Mouse (Mus musculus) CH12.LX (cell line): ENCODE measurements at regions not wholly inside any gene's neighbourhood (a gene's known extent, or its start where the extent isn't known, plus 50 kb on each side); places are given as distances from the start of the nearest gene placed in this dataset.

Experiments used
- DNase-seq: peaks from one replicate; pipeline ENCODE4 v3.0.0-alpha.2; 2013; ENCODE audit errors: extremely low read depth
- H3K27ac ChIP-seq: 2 replicates; pipeline ENCODE4 v1.5.1; 2012; ENCODE audit warnings: low read depth, mild to moderate bottlenecking, control low read depth, moderate library complexity; ENCODE audit not compliant: insufficient read depth
- H3K27me3 ChIP-seq: replicated peaks from 2 replicates; pipeline ENCODE3; 2012; ENCODE audit warnings: inconsistent platforms
- H3K36me3 ChIP-seq, 2 experiments: replicated peaks in 1 of 2; 2 replicates each; pipeline versions ENCODE3 to v1.6.1; 2012; ENCODE audit warnings: inconsistent platforms in 1 of 2, low read length in 1 of 2, mild to moderate bottlenecking in 1 of 2, mixed read lengths in 1 of 2, moderate library complexity in 1 of 2; ENCODE audit not compliant: control insufficient read depth in 1 of 2, insufficient read depth in 1 of 2
- H3K4me1 ChIP-seq, 2 experiments: 2 replicates each; pipeline ENCODE4 v1.6.1; 2012; ENCODE audit warnings: inconsistent platforms in 1 of 2, moderate library complexity in 1 of 2; ENCODE audit not compliant: insufficient read depth in 2 of 2, control insufficient read depth in 1 of 2
- H3K4me2 ChIP-seq: 2 replicates; pipeline ENCODE4 v1.6.1; 2012; ENCODE audit warnings: low read depth, mild to moderate bottlenecking, control low read depth; ENCODE audit not compliant: poor library complexity, insufficient read depth, severe bottlenecking
- H3K4me3 ChIP-seq, 3 experiments: fragments of 150-350 bp in 1 of 3; sonication (generic) in 1 of 3; replicated peaks in 1 of 3; 2 replicates each; pipeline versions ENCODE3 to v1.5.1; 2011 to 2012; ENCODE audit warnings: low read depth in 2 of 3, low read length in 2 of 3, mild to moderate bottlenecking in 2 of 3, moderate library complexity in 2 of 3, control low read depth in 1 of 3, improper control_type of control experiment in 1 of 3, inconsistent platforms in 1 of 3, mixed read lengths in 1 of 3; ENCODE audit not compliant: poor library complexity in 1 of 3
- H3K79me2 ChIP-seq: replicated peaks from 2 replicates; pipeline ENCODE4 v1.6.1; 2012; ENCODE audit warnings: mild to moderate bottlenecking, moderate library complexity; ENCODE audit not compliant: control insufficient read depth, poor library complexity, insufficient read depth, severe bottlenecking; ENCODE audit errors: extremely low read depth
- H3K9ac ChIP-seq: 2 replicates; pipeline ENCODE4 v1.6.1; 2012; ENCODE audit warnings: low read depth, mild to moderate bottlenecking, control low read depth, moderate library complexity; ENCODE audit not compliant: insufficient read depth
- H3K9me3 ChIP-seq: replicated peaks from 2 replicates; pipeline ENCODE3; 2012; ENCODE audit warnings: low read length, inconsistent platforms, mixed read lengths
- CTCF ChIP-seq, 2 experiments: IDR thresholded peaks in 1 of 2; conservative IDR thresholded peaks in 1 of 2; 2 replicates each; pipeline ENCODE4 v1.5.1; 2011 to 2012; ENCODE audit warnings: low read depth in 2 of 2, low read length in 2 of 2, improper control_type of control experiment in 1 of 2, inconsistent platforms in 1 of 2, mild to moderate bottlenecking in 1 of 2, moderate library complexity in 1 of 2
- ELF1 ChIP-seq: IDR thresholded peaks from 2 replicates; pipeline ENCODE4 v1.6.1; 2014; ENCODE audit warnings: low read depth, mild to moderate bottlenecking, inconsistent platforms, low read length, improper control_type of control experiment
- EP300 ChIP-seq: IDR thresholded peaks from 2 replicates; pipeline ENCODE4 v1.6.1; 2011; ENCODE audit warnings: low read length, improper control_type of control experiment
- GABPA ChIP-seq: IDR thresholded peaks from 2 replicates; pipeline ENCODE4 v1.6.1; 2012; ENCODE audit warnings: low read depth, low read length, improper control_type of control experiment, inconsistent platforms; ENCODE audit not compliant: insufficient replicate concordance
- IRF4 ChIP-seq: IDR thresholded peaks from 2 replicates; pipeline ENCODE4 v1.6.1; 2014; ENCODE audit warnings: low read depth, mild to moderate bottlenecking, inconsistent platforms, low read length, improper control_type of control experiment
- MAX ChIP-seq: IDR thresholded peaks from 2 replicates; pipeline ENCODE4 v1.6.1; 2011; ENCODE audit warnings: low read length, improper control_type of control experiment
- POLR2AphosphoS2 ChIP-seq: IDR thresholded peaks from 2 replicates; pipeline ENCODE4 v1.6.1; 2011; ENCODE audit warnings: low read depth, low read length, improper control_type of control experiment
- RAD21 ChIP-seq: IDR thresholded peaks from 2 replicates; pipeline ENCODE4 v1.6.1; 2011; ENCODE audit warnings: low read depth, mild to moderate bottlenecking, low read length, improper control_type of control experiment, moderate library complexity
- SMC3 ChIP-seq: IDR thresholded peaks from 2 replicates; pipeline ENCODE4 v1.6.1; 2011; ENCODE audit warnings: low read depth, low read length, improper control_type of control experiment
- TCF12 ChIP-seq: IDR thresholded peaks from 2 replicates; pipeline ENCODE4 v1.6.1; 2014; ENCODE audit warnings: low read depth, mild to moderate bottlenecking, inconsistent platforms, low read length, improper control_type of control experiment
- ZC3H11A ChIP-seq: IDR thresholded peaks from 2 replicates; pipeline ENCODE4 v1.6.1; 2012; ENCODE audit warnings: low read depth, mild to moderate bottlenecking, inconsistent platforms, low read length, improper control_type of control experiment
- dilution Hi-C: fragments of 300-500 bp; cut with MboI; formaldehyde crosslinking; loops from 2 replicates; pipeline ENCODE4 v1.14.3; 2020; ENCODE audit warnings: low sequenced_read_pairs; ENCODE audit not compliant: extremely low pct_unique_long_range_greater_than_20kb, extremely low pct_ligation_motif_present
- in situ Hi-C: fragments of 300-500 bp; cut with MboI; formaldehyde crosslinking; loops from 3 replicates; pipeline ENCODE4 v1.14.3; 2019; ENCODE audit warnings: low sequenced_read_pairs, low pct_ligation_motif_present, low pct_unique_long_range_greater_than_20kb, mixed read lengths

- Histone ChIP-seq H3K4me3 (no peak overlapping the region), H3K4me2 (peak overlapping the region; percentile 3; the same call in 1 of the 2 replicates), H3K4me1 (peaks cover 0 to 20% of the 10 kb centered on the region in 2 experiments; a peak in 2 of 4 replicates), H3K36me3 (no peaks in the 10 kb centered on the region), H3K27me3 (no peaks in the 10 kb centered on the region), H3K27ac (no peak overlapping the region), H3K9ac (no peak overlapping the region), H3K79me2 (no peaks in the 10 kb centered on the region), H3K9me3 (no peaks in the 10 kb centered on the region)
- DNase-seq: peak; percentile 80
- TF ChIP-seq RAD21 (peak; percentile 98), SMC3 (peak; percentile 80), EP300 (no peak), CTCF (conservative IDR thresholded peaks at IDR 0.05 in 1 of 2, IDR thresholded peaks at IDR 0.05 in 1 of 2; ENCODE audit: low read depth in 2 of 2, low read length in 2 of 2) (peak; percentile 36 to 86; a peak in 3 of 4 replicates), IRF4 (0 out of 2 replicates have a peak, but pooled peaks have one; percentile 36), ZC3H11A (peak; percentile 41), GABPA (no peak), MAX (no peak)
- in situ Hi-C loops: no loop called here
- dilution Hi-C loops: no loop called here
Measured at GRCm38 (mm10) chr4:22131751-22132736, 200.9 kb downstream of the Faxc start.

GRCm38 (mm10) chr4:22133547-22134495, 202.7 kb downstream of the Faxc start:
- no peak for DNase-seq
- H3K4me1 ChIP-seq: peaks cover 0 to 20% of the 10 kb centered on the region in 2 experiments; a peak in 2 of 4 replicates
- no peaks in the 10 kb centered on the region for H3K9me3 ChIP-seq
- no peak for TF ChIP-seq ELF1
- TF ChIP-seq POLR2AphosphoS2: no peak
- no peak for TF ChIP-seq TCF12
- in situ Hi-C loops (no loop called here), dilution Hi-C loops (no loop called here)
- H3K36me3 ChIP-seq: no peaks in the 10 kb centered on the region
- H3K9ac ChIP-seq: no peak overlapping the region
- no peaks in the 10 kb centered on the region for H3K79me2 ChIP-seq
- H3K4me2 ChIP-seq: no peak overlapping the region
- H3K4me3 ChIP-seq: no peak overlapping the region
- no peaks in the 10 kb centered on the region for H3K27me3 ChIP-seq
- H3K27ac ChIP-seq: no peak overlapping the region
